Mouse (Mus musculus) limb, embryonic 13.5 days (tissue): ENCODE measurements around the gene Pnma1. TPM values are rescaled to one million over a fixed set of nuclear protein-coding genes. Genes with fewer than 3 reads are reported as not detected.

Experiments used
- ATAC-seq: fragments of 200-750 bp; cut with Nextera tagmentation; 2 replicates; pipeline ENCODE4 v1.8.0; 2017; ENCODE audit warnings: low read depth, moderate number of reproducible peaks, moderate TSS enrichment; ENCODE audit not compliant: low FRiP score
- H3K27ac ChIP-seq: fragments of 300-500 bp; sonication (generic); 2 replicates; pipeline ENCODE4 v1.5.1; 2015; ENCODE audit warnings: inconsistent platforms, mild to moderate bottlenecking, moderate library complexity
- H3K27me3 ChIP-seq: fragments of 300-500 bp; sonication (generic); 2 replicates; pipeline ENCODE4 v1.6.1; 2015; ENCODE audit warnings: mild to moderate bottlenecking, inconsistent platforms
- H3K36me3 ChIP-seq: fragments of 300-500 bp; sonication (generic); 2 replicates; pipeline ENCODE4 v1.6.1; 2015; ENCODE audit warnings: inconsistent platforms, mild to moderate bottlenecking, moderate library complexity
- H3K4me1 ChIP-seq: fragments of 300-500 bp; sonication (generic); 2 replicates; pipeline ENCODE4 v1.6.1; 2015; ENCODE audit warnings: inconsistent platforms
- H3K4me2 ChIP-seq: fragments of 300-500 bp; sonication (generic); replicated peaks from 2 replicates; pipeline ENCODE4 v1.6.1; 2015; ENCODE audit warnings: inconsistent platforms, mild to moderate bottlenecking, moderate library complexity
- H3K4me3 ChIP-seq: fragments of 300-500 bp; sonication (generic); 2 replicates; pipeline ENCODE4 v1.5.1; 2015; ENCODE audit warnings: moderate library complexity, mild to moderate bottlenecking, inconsistent platforms
- H3K9ac ChIP-seq: fragments of 300-500 bp; sonication (generic); 2 replicates; pipeline ENCODE4 v1.6.1; 2015; ENCODE audit warnings: mild to moderate bottlenecking, inconsistent platforms
- H3K9me3 ChIP-seq: fragments of 300-500 bp; sonication (generic); 2 replicates; pipeline ENCODE4 v1.6.1; 2016; ENCODE audit warnings: inconsistent platforms
- WGBS: fragments of 180-500 bp; shearing (Covaris S2); methylation state at CpG from one replicate; pipeline ENCODE4 v1.1.7; 2015; 5-methylcytosine and 5-hydroxymethylcytosine counted together
- polyA plus RNA-seq: library from polyadenylated mRNA; unstranded; fragments of >200 nt; fragmentation: Nextera tagmentation; extraction: Ambion mirVana; gene quantifications from 2 replicates; pipeline ENCODE4 v1.2.1, GENCODE M21; 2015

Pnma1 gene
- polyA plus RNA-seq, 1 experiment from 2014 or later: 1.4 TPM

DNA sequence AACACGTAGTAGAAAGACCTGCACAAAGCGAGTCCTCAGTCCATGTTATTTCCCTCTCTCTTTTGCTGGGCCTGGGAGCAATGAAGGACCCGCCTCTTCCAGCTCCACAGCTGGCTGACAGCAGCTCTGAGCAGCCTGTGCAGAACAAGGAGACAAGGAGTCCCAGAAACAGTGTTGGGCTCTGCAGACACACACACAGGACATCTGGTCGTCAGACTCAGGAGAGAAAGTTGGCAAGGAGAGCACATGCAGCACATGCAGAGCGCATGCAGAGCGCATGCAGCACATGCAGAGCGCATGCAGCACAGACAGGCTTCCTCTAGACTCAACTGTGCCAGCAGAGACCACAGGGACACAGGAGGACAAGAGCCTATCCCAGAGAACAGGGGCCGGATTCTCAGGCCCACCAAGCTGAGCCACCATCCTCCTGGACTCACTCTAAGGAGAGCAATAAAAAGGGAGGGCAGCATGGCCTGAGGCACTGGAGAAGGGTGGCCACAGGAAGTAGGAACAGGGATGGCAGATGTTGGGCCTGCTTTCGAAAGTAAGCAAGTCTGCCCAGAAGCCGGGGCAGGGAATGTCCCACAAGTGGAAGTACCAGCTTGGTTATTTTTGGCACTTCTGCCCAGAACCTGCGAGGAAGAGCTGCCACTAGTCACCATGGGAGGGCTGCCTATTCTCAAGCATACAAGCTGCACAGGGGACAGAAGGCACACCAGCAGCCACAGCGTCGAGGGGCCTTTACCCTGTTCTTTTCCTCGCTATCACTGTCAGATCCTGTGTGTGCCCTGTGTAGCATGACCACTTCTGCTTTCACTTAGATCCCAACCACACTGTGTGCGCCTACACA, 39.7 kb upstream of the Pnma1 start:
- WGBS: 40% methylated on average over 15 of the region's 15 CpGs
- peak overlapping the region; percentile 54; the same call in 1 of the 2 replicates for H3K9ac ChIP-seq
- H3K4me2 ChIP-seq: peak overlapping the region; percentile 32
- peaks cover 80% of the 10 kb centered on the region for H3K4me1 ChIP-seq
- H3K27ac ChIP-seq: peak overlapping the region; percentile 61; the same call in 1 of the 2 replicates
- peaks cover 10% of the 10 kb centered on the region; the same call in 1 of the 2 replicates for H3K36me3 ChIP-seq
- no peak overlapping the region for H3K4me3 ChIP-seq
- H3K9me3 ChIP-seq: no peaks in the 10 kb centered on the region; the same call in 1 of the 2 replicates
- ATAC-seq: 0 out of 2 replicates have a peak, but pooled peaks have one; percentile 9
- H3K27me3 ChIP-seq: no peaks in the 10 kb centered on the region

GRCm38 (mm10) chr12:84186950-84187349, 38.7 kb upstream of the Pnma1 start:
- Histone ChIP-seq H3K4me1 (peaks cover 73% of the 10 kb centered on the region), H3K4me3 (no peak overlapping the region), H3K4me2 (no peak overlapping the region), H3K27ac (no peak overlapping the region), H3K9ac (no peak overlapping the region), H3K27me3 (no peaks in the 10 kb centered on the region), H3K9me3 (no peaks in the 10 kb centered on the region; the same call in 1 of the 2 replicates), H3K36me3 (peaks cover 10% of the 10 kb centered on the region; the same call in 1 of the 2 replicates)
- 70% methylated on average over 5 of the region's 5 CpGs for WGBS
- no peak for ATAC-seq

- Histone ChIP-seq H3K9me3 (no peaks in the 10 kb centered on the region; the same call in 1 of the 2 replicates), H3K4me1 (peaks cover 73% of the 10 kb centered on the region), H3K4me2 (no peak overlapping the region), H3K9ac (no peak overlapping the region), H3K27me3 (no peaks in the 10 kb centered on the region), H3K4me3 (no peak overlapping the region), H3K36me3 (peaks cover 10% of the 10 kb centered on the region; the same call in 1 of the 2 replicates), H3K27ac (no peak overlapping the region)
- ATAC-seq: no peak
- WGBS: 91% methylated on average over 3 of the region's 3 CpGs
These were observed 38.2 kb upstream of the Pnma1 start for GRCm38 (mm10) chr12:84186536-84186935.

DNA sequence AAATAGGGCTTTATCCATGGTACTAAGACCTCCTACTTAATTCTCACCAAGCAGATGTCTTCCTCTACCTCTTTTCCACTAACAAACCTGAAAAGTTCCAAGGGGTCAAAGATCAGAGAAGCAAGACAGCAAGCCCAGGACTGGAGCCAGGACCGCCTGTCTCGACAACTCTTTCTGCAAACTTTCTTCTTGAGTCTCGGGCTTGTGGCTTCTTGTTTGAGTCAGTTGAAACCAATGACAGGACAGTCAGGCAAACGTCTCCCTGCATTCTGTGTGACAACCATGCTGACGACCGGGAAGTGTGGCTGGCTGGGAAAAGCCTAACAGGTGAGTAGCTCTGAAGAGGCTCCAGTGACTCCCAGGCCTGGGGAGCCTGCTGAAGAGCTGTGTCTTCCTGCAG, 37.3 kb upstream of the Pnma1 start:
- no peak overlapping the region for H3K4me2 ChIP-seq
- H3K27ac ChIP-seq: peak overlapping the region; percentile 10; the same call in 1 of the 2 replicates
- no peak overlapping the region for H3K9ac ChIP-seq
- H3K4me1 ChIP-seq: peaks cover 73% of the 10 kb centered on the region
- H3K4me3 ChIP-seq: no peak overlapping the region
- WGBS: 64% methylated on average over 6 of the region's 6 CpGs
- ATAC-seq: no peak
- H3K27me3 ChIP-seq: no peaks in the 10 kb centered on the region
- H3K9me3 ChIP-seq: no peaks in the 10 kb centered on the region; the same call in 1 of the 2 replicates
- H3K36me3 ChIP-seq: peaks cover 10% of the 10 kb centered on the region; the same call in 1 of the 2 replicates

DNA sequence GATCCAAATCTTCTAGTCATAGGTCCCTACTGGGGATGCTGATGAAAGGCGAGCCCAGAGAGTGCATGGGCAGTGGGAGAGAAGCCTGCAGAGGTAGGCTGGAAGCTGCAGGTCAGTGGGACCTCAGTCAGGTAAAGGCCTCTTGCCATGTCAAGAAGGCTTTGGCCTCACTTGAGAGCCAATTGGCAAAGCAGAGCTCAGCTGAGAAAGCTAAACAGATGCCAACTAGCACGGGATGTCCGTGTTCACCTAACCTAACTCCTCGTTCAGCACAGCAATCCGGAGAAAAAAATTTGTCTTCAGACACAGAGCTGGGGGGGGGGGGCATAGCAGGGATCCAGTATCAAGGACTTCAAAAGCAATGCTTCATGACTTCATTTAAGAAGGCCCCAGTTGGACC, 36.7 kb upstream of the Pnma1 start:
- Histone ChIP-seq H3K4me1 (peaks cover 73% of the 10 kb centered on the region), H3K27ac (no peak overlapping the region), H3K9ac (no peak overlapping the region), H3K4me3 (no peak overlapping the region), H3K36me3 (peaks cover 10% of the 10 kb centered on the region; the same call in 1 of the 2 replicates), H3K27me3 (no peaks in the 10 kb centered on the region), H3K4me2 (no peak overlapping the region), H3K9me3 (no peaks in the 10 kb centered on the region; the same call in 1 of the 2 replicates)
- ATAC-seq: no peak
- 81% methylated on average over 5 of the region's 5 CpGs for WGBS

- WGBS: 74% methylated on average over 6 of the region's 6 CpGs
These were observed 33.7 kb upstream of the Pnma1 start for GRCm38 (mm10) chr12:84181999-84182398.

DNA sequence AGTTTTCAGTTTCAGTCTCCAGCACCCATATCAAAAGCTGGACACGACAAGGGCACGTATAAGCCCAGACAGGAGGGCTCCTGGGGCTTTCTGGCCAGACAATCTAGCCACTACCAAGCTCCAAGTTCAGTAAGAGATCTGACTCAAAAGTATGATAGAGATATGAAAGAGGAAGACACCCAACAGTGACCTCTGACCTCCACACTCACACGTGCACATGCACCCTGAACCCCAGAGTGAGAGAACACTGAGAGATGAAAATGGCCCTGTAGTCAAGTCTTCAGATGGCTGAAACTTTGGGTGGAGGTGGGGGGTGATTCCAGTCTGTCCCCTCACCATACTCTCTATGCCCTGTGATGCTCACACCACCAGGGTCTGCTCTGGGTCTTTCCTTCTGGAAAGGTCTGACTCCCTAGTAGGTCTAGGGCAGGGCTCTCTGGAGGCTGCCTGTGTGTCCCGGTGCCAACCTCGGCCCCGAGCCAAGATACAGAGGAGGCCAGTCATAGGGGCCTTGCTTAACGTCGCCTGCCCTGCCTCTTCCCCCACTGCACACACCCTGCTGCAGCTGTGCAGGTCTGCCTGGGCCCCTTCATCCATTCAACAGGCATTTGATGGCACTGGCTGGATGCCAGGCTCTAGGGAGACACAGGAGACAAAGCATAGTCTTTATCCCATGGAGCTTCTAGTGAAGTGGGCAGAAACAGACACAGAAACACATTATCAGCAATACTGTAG, 32.6 kb upstream of the Pnma1 start:
- no peaks in the 10 kb centered on the region for H3K36me3 ChIP-seq
- H3K4me2 ChIP-seq: peak overlapping the region; percentile 31
- WGBS: 56% methylated on average over 8 of the region's 8 CpGs
- H3K4me1 ChIP-seq: peaks cover 75% of the 10 kb centered on the region
- H3K9ac ChIP-seq: peak overlapping the region; percentile 13; the same call in 1 of the 2 replicates
- no peaks in the 10 kb centered on the region for H3K9me3 ChIP-seq
- H3K27ac ChIP-seq: peak overlapping the region; percentile 63
- ATAC-seq: peak; percentile 73
- no peak overlapping the region for H3K4me3 ChIP-seq
- H3K27me3 ChIP-seq: no peaks in the 10 kb centered on the region

More at GRCm38 (mm10) chr12:84181999-84182398, 33.7 kb upstream of the Pnma1 start:
- no peak overlapping the region for H3K9ac ChIP-seq
- H3K36me3 ChIP-seq: peaks cover 10% of the 10 kb centered on the region; the same call in 1 of the 2 replicates
- H3K27ac ChIP-seq: no peak overlapping the region
- peak overlapping the region; percentile 31; the same call in 1 of the 2 replicates for H3K4me2 ChIP-seq
- no peak for ATAC-seq
- no peaks in the 10 kb centered on the region for H3K27me3 ChIP-seq
- H3K4me1 ChIP-seq: peaks cover 73% of the 10 kb centered on the region
- no peaks in the 10 kb centered on the region; the same call in 1 of the 2 replicates for H3K9me3 ChIP-seq
- H3K4me3 ChIP-seq: no peak overlapping the region

DNA sequence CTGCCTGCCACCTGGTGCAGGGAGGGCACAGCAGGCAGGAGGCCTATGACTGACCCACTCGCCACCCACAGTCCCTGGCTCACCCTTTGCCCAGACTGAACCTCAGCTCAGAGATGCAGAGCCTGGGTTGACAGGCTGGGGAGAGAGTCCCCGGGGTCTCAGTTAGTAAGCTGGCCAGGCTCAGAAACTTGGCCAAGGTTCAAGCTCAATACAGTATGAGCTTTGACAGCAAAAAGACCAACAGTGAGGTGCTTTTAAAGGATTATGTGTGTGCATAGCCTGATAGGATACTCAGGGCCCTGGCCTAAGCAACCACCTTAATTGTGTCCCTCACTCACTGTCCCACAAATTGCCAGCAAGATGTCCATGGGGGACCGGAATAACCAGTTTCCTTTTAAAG, 31.8 kb upstream of the Pnma1 start:
- WGBS: 58% methylated on average over 3 of the region's 3 CpGs
- peak overlapping the region; percentile 63; the same call in 1 of the 2 replicates for H3K27ac ChIP-seq
- no peaks in the 10 kb centered on the region for H3K27me3 ChIP-seq
- ATAC-seq: no peak; the same call in 1 of the 2 replicates
- H3K4me3 ChIP-seq: no peak overlapping the region
- H3K9ac ChIP-seq: no peak overlapping the region; the same call in 1 of the 2 replicates
- peaks cover 75% of the 10 kb centered on the region for H3K4me1 ChIP-seq
- peak overlapping the region; percentile 31; the same call in 1 of the 2 replicates for H3K4me2 ChIP-seq
- no peaks in the 10 kb centered on the region for H3K9me3 ChIP-seq
- H3K36me3 ChIP-seq: no peaks in the 10 kb centered on the region

- Histone ChIP-seq H3K36me3 (peaks cover 3% of the 10 kb centered on the region), H3K4me2 (no peak overlapping the region), H3K27ac (peak overlapping the region; percentile 15; the same call in 1 of the 2 replicates), H3K4me3 (no peak overlapping the region), H3K4me1 (peaks cover 83% of the 10 kb centered on the region), H3K9ac (no peak overlapping the region), H3K27me3 (no peaks in the 10 kb centered on the region), H3K9me3 (no peaks in the 10 kb centered on the region)
- ATAC-seq: no peak
- WGBS: 67% methylated on average over 10 of the region's 10 CpGs
These were observed 30.6 kb upstream of the Pnma1 start for GRCm38 (mm10) chr12:84178652-84179445.

DNA sequence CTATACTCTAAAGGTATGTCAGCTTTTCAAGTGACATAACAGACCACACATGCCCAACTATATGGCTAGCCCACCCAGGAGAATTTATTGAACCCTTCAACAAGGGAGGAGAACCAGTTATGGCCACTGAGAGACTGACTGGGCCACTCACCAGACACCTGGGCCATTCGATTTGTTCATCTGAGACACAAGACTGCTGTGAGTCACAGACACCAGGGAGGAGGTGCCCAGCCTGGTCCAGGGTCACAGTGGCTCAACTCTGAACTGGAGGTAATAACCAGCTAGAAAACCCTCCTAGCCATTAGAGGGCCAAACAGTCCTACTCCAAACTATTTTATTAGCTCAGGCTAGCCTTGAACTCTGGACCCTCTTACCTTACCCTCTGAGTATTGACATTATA, 29.8 kb upstream of the Pnma1 start:
- H3K9ac ChIP-seq: no peak overlapping the region
- H3K4me3 ChIP-seq: no peak overlapping the region
- no peak for ATAC-seq
- H3K4me2 ChIP-seq: no peak overlapping the region
- no peaks in the 10 kb centered on the region for H3K9me3 ChIP-seq
- peaks cover 11% of the 10 kb centered on the region for H3K36me3 ChIP-seq
- 39% methylated on average over 1 of the region's 1 CpGs for WGBS
- no peak overlapping the region for H3K27ac ChIP-seq
- peaks cover 85% of the 10 kb centered on the region for H3K4me1 ChIP-seq
- no peaks in the 10 kb centered on the region for H3K27me3 ChIP-seq
